Mouse (Mus musculus) C2C12 (cell line): ENCODE data around the gene Myocos.

Experiments
- CTCF ChIP-seq: IDR thresholded peaks from one replicate; pipeline ENCODE4 v1.5.1; 2011; ENCODE audit not compliant: control insufficient read depth, insufficient read depth, insufficient read length
- MAX ChIP-seq: IDR thresholded peaks from one replicate; pipeline ENCODE4 v1.6.1; 2011; ENCODE audit warnings: mild to moderate bottlenecking, control low read depth
- MYOG ChIP-seq: IDR thresholded peaks from one replicate; pipeline ENCODE4 v1.6.1; 2011; ENCODE audit not compliant: control insufficient read depth, insufficient read length; ENCODE audit errors: extremely low read depth

DNA sequence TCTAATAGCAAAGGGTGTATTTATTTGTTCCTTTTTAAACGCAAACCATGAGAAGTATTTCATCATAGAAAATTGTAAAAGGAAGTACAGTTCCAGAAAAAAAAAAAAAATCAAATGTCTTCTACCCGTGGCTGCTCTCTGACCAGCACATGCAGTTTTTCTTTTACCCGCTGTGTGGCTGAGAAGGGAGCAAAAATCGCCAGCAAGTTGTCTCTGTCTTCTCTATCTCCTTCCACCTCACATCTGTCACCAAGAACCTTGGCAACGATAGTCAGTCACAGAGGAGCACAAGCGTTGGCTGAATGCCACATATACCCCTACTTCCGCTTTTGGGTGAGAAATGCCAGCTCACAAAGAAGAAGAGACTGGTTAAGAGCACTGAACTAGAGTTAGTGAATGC is 32.8 kb downstream of the Myocos start:
- TF ChIP-seq MYOG = no peak
- no peak for TF ChIP-seq CTCF
- TF ChIP-seq MAX = no peak
